Mouse (Mus musculus) thymus, adult 2 months (tissue): ENCODE data around the gene Coro2b. TPM values are rescaled to one million over a fixed set of nuclear protein-coding genes. Genes with fewer than 3 reads are reported as not detected.

ENCODE experiments used
- DNase-seq: peaks from one replicate; pipeline ENCODE4 v3.0.0; 2021
- H3K27ac ChIP-seq: fragments of 200-500 bp; 2 replicates; pipeline ENCODE4 v1.5.1; 2012; ENCODE audit warnings: low read length, control low read depth; ENCODE audit not compliant: control insufficient read depth, insufficient read depth
- H3K27me3 ChIP-seq: fragments of 200-500 bp; 2 replicates; pipeline ENCODE4 v1.6.1; 2012; ENCODE audit warnings: mild to moderate bottlenecking, low read length, moderate library complexity, mixed read lengths; ENCODE audit not compliant: control insufficient read depth, insufficient read depth
- H3K36me3 ChIP-seq: fragments of 200-500 bp; 2 replicates; pipeline ENCODE4 v1.6.1; 2012; ENCODE audit warnings: mild to moderate bottlenecking, low read length, moderate library complexity; ENCODE audit not compliant: control insufficient read depth, insufficient read depth
- H3K4me1 ChIP-seq: fragments of 200-500 bp; replicated peaks from 2 replicates; pipeline ENCODE4 v1.6.1; 2012; ENCODE audit warnings: low read length; ENCODE audit not compliant: control insufficient read depth, insufficient read depth
- H3K4me3 ChIP-seq: fragments of 200-500 bp; 2 replicates; pipeline ENCODE4 v1.5.1; 2012; ENCODE audit warnings: mild to moderate bottlenecking, low read length, control low read depth, moderate library complexity; ENCODE audit not compliant: control insufficient read depth, insufficient read depth
- CTCF ChIP-seq: fragments of 200-500 bp; IDR thresholded peaks from 2 replicates; pipeline ENCODE4 v1.5.1; 2012; ENCODE audit warnings: mild to moderate bottlenecking, control low read depth, low read length, moderate library complexity, borderline replicate concordance; ENCODE audit not compliant: control insufficient read depth, poor library complexity, insufficient read depth; ENCODE audit errors: extremely low read depth
- POLR2A ChIP-seq: fragments of 200-500 bp; IDR thresholded peaks from 2 replicates; pipeline ENCODE4 v1.6.1; 2012; ENCODE audit warnings: mild to moderate bottlenecking, low read length, control low read depth, moderate library complexity; ENCODE audit not compliant: control insufficient read depth, poor library complexity, insufficient read depth; ENCODE audit errors: extremely low read depth
- WGBS: fragments of 180-500 bp; shearing (Covaris S2); methylation state at CpG from one replicate; pipeline ENCODE4 v1.1.7; 2018; 5-methylcytosine and 5-hydroxymethylcytosine counted together
- polyA plus RNA-seq: library from polyadenylated mRNA; depleted of rRNA; stranded (reverse); fragments of >200 nt; gene quantifications from 2 replicates; pipeline ENCODE4 v1.2.3, GENCODE M21; 2012

The Coro2b gene
- polyA plus RNA-seq, 1 experiment = 18.2 TPM

- no peaks in the 10 kb centered on the region for H3K27me3 ChIP-seq
- no peak for DNase-seq
- no peaks in the 10 kb centered on the region for H3K36me3 ChIP-seq
- no peak for TF ChIP-seq POLR2A
- TF ChIP-seq CTCF = no peak
- peaks cover 12% of the 10 kb centered on the region for H3K4me1 ChIP-seq
- no peak overlapping the region for H3K4me3 ChIP-seq
- H3K27ac ChIP-seq = no peak overlapping the region
- WGBS = 96% methylated on average over 6 of the region's 6 CpGs
Observed at GRCm38 (mm10) chr9:62426531-62426930, 110.3 kb downstream of the Coro2b start.

GRCm38 (mm10) chr9:62426021-62426420 lies 110.8 kb downstream of the Coro2b start:
- TF ChIP-seq POLR2A = no peak
- no peak for TF ChIP-seq CTCF
- DNase-seq = no peak
- H3K4me3 ChIP-seq = no peak overlapping the region
- H3K36me3 ChIP-seq = no peaks in the 10 kb centered on the region
- WGBS = 95% methylated on average over 19 of the region's 19 CpGs
- no peaks in the 10 kb centered on the region for H3K27me3 ChIP-seq
- peaks cover 17% of the 10 kb centered on the region for H3K4me1 ChIP-seq
- no peak overlapping the region for H3K27ac ChIP-seq

- H3K4me3 ChIP-seq = no peak overlapping the region
- peak; percentile 24 for DNase-seq
- H3K4me1 ChIP-seq = peaks cover 21% of the 10 kb centered on the region
- no peaks in the 10 kb centered on the region for H3K27me3 ChIP-seq
- H3K27ac ChIP-seq = no peak overlapping the region
- no peaks in the 10 kb centered on the region for H3K36me3 ChIP-seq
- TF ChIP-seq CTCF (no peak), POLR2A (no peak)
- 19% methylated on average over 5 of the region's 5 CpGs for WGBS
Observed at GRCm38 (mm10) chr9:62425265-62425664, 111.6 kb downstream of the Coro2b start.

- no peak for DNase-seq
- no peak for TF ChIP-seq POLR2A
- TF ChIP-seq CTCF = no peak
- Histone ChIP-seq H3K27me3 (no peaks in the 10 kb centered on the region), H3K4me3 (no peak overlapping the region), H3K36me3 (no peaks in the 10 kb centered on the region), H3K27ac (no peak overlapping the region), H3K4me1 (peaks cover 21% of the 10 kb centered on the region)
- 96% methylated on average over 10 of the region's 10 CpGs for WGBS
Observed at GRCm38 (mm10) chr9:62423871-62424270, 113.0 kb downstream of the Coro2b start.

- no peak overlapping the region for H3K27ac ChIP-seq
- 94% methylated on average over 10 of the region's 10 CpGs for WGBS
- DNase-seq = no peak
Observed at GRCm38 (mm10) chr9:62422926-62423325, 113.9 kb downstream of the Coro2b start.

GRCm38 (mm10) chr9:62421911-62422310 lies 114.9 kb downstream of the Coro2b start:
- WGBS = 97% methylated on average over 6 of the region's 6 CpGs
- Histone ChIP-seq H3K36me3 (no peaks in the 10 kb centered on the region), H3K4me1 (peaks cover 21% of the 10 kb centered on the region), H3K27ac (no peak overlapping the region), H3K27me3 (no peaks in the 10 kb centered on the region), H3K4me3 (no peak overlapping the region)
- DNase-seq = no peak
- TF ChIP-seq CTCF (no peak), POLR2A (no peak)

More at GRCm38 (mm10) chr9:62422926-62423325, 113.9 kb downstream of the Coro2b start:
- H3K4me1 ChIP-seq = peaks cover 21% of the 10 kb centered on the region
- H3K36me3 ChIP-seq = no peaks in the 10 kb centered on the region
- H3K27me3 ChIP-seq = no peaks in the 10 kb centered on the region
- no peak for TF ChIP-seq CTCF
- TF ChIP-seq POLR2A = no peak
- H3K4me3 ChIP-seq = no peak overlapping the region

- H3K27me3 ChIP-seq = no peaks in the 10 kb centered on the region
- H3K36me3 ChIP-seq = no peaks in the 10 kb centered on the region
- WGBS = 6% methylated on average over 13 of the region's 13 CpGs
- TF ChIP-seq POLR2A (no peak), CTCF (no peak)
- DNase-seq = peak; percentile 54
- H3K27ac ChIP-seq = no peak overlapping the region
- H3K4me3 ChIP-seq = peak overlapping the region; percentile 40
- peaks cover 21% of the 10 kb centered on the region for H3K4me1 ChIP-seq
Observed at GRCm38 (mm10) chr9:62421027-62421426, 115.8 kb downstream of the Coro2b start.
